Mouse (Mus musculus): ENCODE results near the gene Gdpd5.

GRCm38 (mm10) chr7:99411047-99411779 lies 30.0 kb downstream of the Gdpd5 start:
- TF ChIP-seq CTCF (IDR thresholded peaks at IDR 0.05; ENCODE audit: low read depth) (no peak), EP300 (IDR thresholded peaks at IDR 0.05; ENCODE audit: low read depth) (no peak)
